ENCODE assay signal across 8 mouse cellular contexts in the genomic region with DNA sequence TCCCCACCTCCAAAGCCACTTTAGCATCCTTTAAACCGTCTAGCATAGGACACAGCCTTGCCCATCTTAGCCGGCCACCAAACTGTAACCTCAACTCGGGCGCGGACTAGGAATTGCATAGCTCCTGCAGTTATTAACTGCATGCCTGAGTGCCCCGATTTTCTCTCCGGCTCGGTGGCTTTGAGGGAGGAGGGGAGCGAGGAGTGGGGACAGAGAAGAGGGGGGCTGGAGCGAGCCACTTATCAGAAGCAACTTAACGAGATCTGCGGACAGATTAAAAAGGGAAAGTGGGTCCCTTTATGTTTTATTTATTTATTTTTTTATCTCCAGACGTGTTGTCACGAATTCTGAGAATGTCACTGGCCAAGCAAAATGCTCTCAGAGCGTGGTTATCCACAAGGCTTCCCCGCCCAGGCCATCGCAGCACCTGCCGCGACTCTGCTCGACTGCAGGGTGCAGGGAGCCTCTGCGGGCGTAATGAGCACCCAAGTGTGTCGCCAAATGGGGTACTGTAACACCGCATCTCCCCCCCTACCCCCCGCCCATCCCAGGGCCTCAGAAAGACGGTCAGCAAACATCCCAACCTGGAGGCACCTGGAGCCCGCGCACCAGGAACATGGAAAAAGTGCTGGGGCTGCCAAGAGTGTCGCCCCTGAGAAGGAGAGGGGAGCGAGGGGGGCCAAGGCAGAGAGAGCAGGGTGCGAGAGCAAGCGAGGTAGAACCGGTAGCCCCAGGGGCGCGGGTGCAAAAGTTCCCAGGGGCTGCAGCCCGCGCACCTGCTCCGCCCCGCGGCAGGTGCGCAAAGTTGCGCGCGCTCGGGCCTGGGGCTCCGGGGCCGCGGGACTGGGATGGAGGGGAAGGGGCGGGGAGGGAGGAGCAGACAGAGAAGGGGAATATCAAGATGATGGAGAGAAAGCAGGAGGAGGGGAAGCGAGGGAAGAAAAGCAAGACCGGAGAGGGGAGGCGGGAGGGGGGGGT. TPM values are rescaled to one million over a fixed set of nuclear protein-coding genes. Genes with fewer than 3 reads are reported as not detected.
DNase-seq lines count a peak whose midpoint lies in the region; ATAC-seq lines count a peak whose summit lies in the region.

No protein-coding gene starts in this region.

- H3K36me3 ChIP-seq in lung, embryonic 15.5 days, result no peaks in the 10 kb centered on the region
- H3K36me3 ChIP-seq in hindbrain, embryonic 14.5 days (replicated peaks; ENCODE audit: control insufficient read depth, insufficient read depth), result no peaks in the 10 kb centered on the region
- no peaks in the 10 kb centered on the region for H3K36me3 ChIP-seq in midbrain, embryonic 14.5 days (ENCODE audit: control insufficient read depth, insufficient read depth, low read length)

- peaks cover 83% of the 10 kb centered on the region for H3K27me3 ChIP-seq in lung, embryonic 15.5 days
- no peaks in the 10 kb centered on the region for H3K27me3 ChIP-seq in hindbrain, embryonic 14.5 days (ENCODE audit: control insufficient read depth, insufficient read depth, low read length)
- no peaks in the 10 kb centered on the region for H3K27me3 ChIP-seq in midbrain, embryonic 14.5 days (ENCODE audit: control insufficient read depth, insufficient read depth, low read length)

- peak overlapping the region; percentile 86 for H3K4me2 ChIP-seq in lung, embryonic 15.5 days
- peak overlapping the region; percentile 85 for H3K4me2 ChIP-seq in hindbrain, embryonic 14.5 days (replicated peaks)
- H3K4me2 ChIP-seq in midbrain, embryonic 14.5 days (ENCODE audit: low read length), result peak overlapping the region; percentile 86

- H3K4me1 ChIP-seq in lung, embryonic 15.5 days, result peaks cover 16% of the 10 kb centered on the region
- H3K4me1 ChIP-seq in hindbrain, embryonic 14.5 days (replicated peaks; ENCODE audit: control insufficient read depth, insufficient read depth, low read length), result peaks cover 54% of the 10 kb centered on the region
- peaks cover 37% of the 10 kb centered on the region for H3K4me1 ChIP-seq in midbrain, embryonic 14.5 days (ENCODE audit: control insufficient read depth, insufficient read depth, low read length)

- peak overlapping the region; percentile 81 for H3K4me3 ChIP-seq in lung, embryonic 15.5 days
- peak overlapping the region; percentile 79 for H3K4me3 ChIP-seq in hindbrain, embryonic 14.5 days (replicated peaks; ENCODE audit: low read length)
- peak overlapping the region; percentile 78 for H3K4me3 ChIP-seq in midbrain, embryonic 14.5 days (replicated peaks; ENCODE audit: low read depth, low read length)

- under 1% methylated on average over 52 of the region's 52 CpGs for WGBS in lung, embryonic 15.5 days
- WGBS in hindbrain, embryonic 14.5 days, result under 1% methylated on average over 52 of the region's 52 CpGs
- under 1% methylated on average over 52 of the region's 52 CpGs for WGBS in midbrain, embryonic 14.5 days

- H3K9ac ChIP-seq in lung, embryonic 15.5 days, result peak overlapping the region; percentile 63; the same call in 1 of the 2 replicates
- peak overlapping the region; percentile 84 for H3K9ac ChIP-seq in hindbrain, embryonic 14.5 days
- peak overlapping the region; percentile 86 for H3K9ac ChIP-seq in midbrain, embryonic 14.5 days (replicated peaks; ENCODE audit: low read length)

- no peaks in the 10 kb centered on the region for H3K9me3 ChIP-seq in lung, embryonic 15.5 days
- H3K9me3 ChIP-seq in hindbrain, embryonic 14.5 days (ENCODE audit: control insufficient read depth, low read length), result no peaks in the 10 kb centered on the region
- no peaks in the 10 kb centered on the region for H3K9me3 ChIP-seq in midbrain, embryonic 14.5 days (ENCODE audit: control insufficient read depth, low read length)

- ATAC-seq in lung, embryonic 15.5 days (ENCODE audit: borderline replicate concordance, extremely low read depth, low FRiP score, low TSS enrichment), result no peak
- ATAC-seq in hindbrain, embryonic 14.5 days (ENCODE audit: low FRiP score), result peak; percentile 7; the same call in 1 of the 2 replicates
- peak; percentile 19; the same call in 1 of the 2 replicates for ATAC-seq in midbrain, embryonic 14.5 days (ENCODE audit: low FRiP score, low TSS enrichment)

- no peak for DNase-seq in lung, postnatal 25 days (ENCODE audit: low spot score)
- peak; percentile 28 to 43 for DNase-seq in cerebellum, postnatal 36 days
- peak; percentile 64 for DNase-seq in hindbrain, embryonic 14.5 days (ENCODE audit: low spot score)
- DNase-seq in midbrain, embryonic 14.5 days, result peak; percentile 78
- no peak for DNase-seq in urinary bladder, postnatal 36 days (ENCODE audit: low spot score in 2 of 2)
- no peak for DNase-seq in urinary bladder, postnatal 10 days (ENCODE audit: low spot score)
- DNase-seq in T-cell, adult 2 months (ENCODE audit: low spot score), result no peak

- H3K27ac ChIP-seq in lung, embryonic 15.5 days, result no peak overlapping the region
- H3K27ac ChIP-seq in hindbrain, embryonic 14.5 days, result peak overlapping the region; percentile 97
- peak overlapping the region; percentile 97 for H3K27ac ChIP-seq in midbrain, embryonic 14.5 days (replicated peaks; ENCODE audit: low read depth, low read length)

RNA-seq across cellular contexts. Expression of gene Cux2, which starts 0.9 kb away (rescaled TPM):
- 2.4 and 3.6 TPM in 2 replicates for polyA plus RNA-seq in lung, embryonic 15.5 days (2015; fragmentation: Nextera tagmentation; extraction: Ambion mirVana)
- 25.5 and 28.1 TPM in 2 replicates for polyA plus RNA-seq in hindbrain, embryonic 14.5 days (2014; fragmentation: Nextera tagmentation; extraction: Ambion mirVana)
- polyA plus RNA-seq in midbrain, embryonic 14.5 days (2014; fragmentation: Nextera tagmentation; extraction: Ambion mirVana), result 25.5 and 28.8 TPM in 2 replicates

RNA-seq across cellular contexts. Expression of gene Myl2, which starts 51.8 kb away (rescaled TPM):
- polyA plus RNA-seq in lung, embryonic 15.5 days (2015; fragmentation: Nextera tagmentation; extraction: Ambion mirVana), result 30.4 and 142 TPM in 2 replicates
- 0.80 and 0.86 TPM in 2 replicates for polyA plus RNA-seq in hindbrain, embryonic 14.5 days (2014; fragmentation: Nextera tagmentation; extraction: Ambion mirVana)
- 1.9 and 3.0 TPM in 2 replicates for polyA plus RNA-seq in midbrain, embryonic 14.5 days (2014; fragmentation: Nextera tagmentation; extraction: Ambion mirVana)

Comparison
In these comparisons a context has a peak if more than half of its experiments do, and no peak if none do; other contexts are left out.
1. DNase-seq: peak in cerebellum, postnatal 36 days (2 of 2), hindbrain, embryonic 14.5 days (single experiment) and midbrain, embryonic 14.5 days (single experiment); none in lung, postnatal 25 days (single experiment), urinary bladder, postnatal 36 days (0 of 2), urinary bladder, postnatal 10 days (single experiment) and T-cell, adult 2 months (single experiment).
2. Peak in every context shown above with its lines, with median percentiles within 50 percentile points of each other: H3K4me2 ChIP-seq, H3K4me3 ChIP-seq and H3K9ac ChIP-seq.